Mouse (Mus musculus) CD4-positive helper T cell, adult 2 months (primary cell): Measurements from ENCODE around the gene Olfr220.

Source experiments
- DNase-seq: peaks from one replicate; pipeline ENCODE4 v3.0.0-alpha.2; 2012; ENCODE audit warnings: low read depth, missing footprints, low spot score

Olfr220 gene

DNA sequence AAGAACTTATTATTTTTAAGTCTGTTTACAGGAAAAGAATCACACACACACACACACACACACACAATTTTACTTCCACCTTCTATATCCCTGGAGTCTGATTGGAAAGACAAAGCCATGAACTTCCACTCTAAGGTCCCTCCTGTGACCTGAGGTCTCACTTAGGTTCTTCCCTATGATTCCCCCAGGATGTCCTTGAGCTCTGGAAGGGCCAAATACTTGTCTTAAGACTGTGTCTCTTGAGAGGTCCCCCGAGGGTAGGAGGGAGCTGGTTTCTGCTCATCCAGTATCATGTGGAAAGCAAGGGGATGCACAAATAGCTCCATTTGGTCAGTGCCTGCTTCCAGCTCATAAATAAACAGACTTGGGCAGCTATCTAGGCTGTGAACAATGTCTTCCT lies at the start of gene Olfr220:
Gene Olfr220 (plus strand): TSS at position 301 of the 400 bp plus-strand sequence.
- DNase-seq = no peak

DNA sequence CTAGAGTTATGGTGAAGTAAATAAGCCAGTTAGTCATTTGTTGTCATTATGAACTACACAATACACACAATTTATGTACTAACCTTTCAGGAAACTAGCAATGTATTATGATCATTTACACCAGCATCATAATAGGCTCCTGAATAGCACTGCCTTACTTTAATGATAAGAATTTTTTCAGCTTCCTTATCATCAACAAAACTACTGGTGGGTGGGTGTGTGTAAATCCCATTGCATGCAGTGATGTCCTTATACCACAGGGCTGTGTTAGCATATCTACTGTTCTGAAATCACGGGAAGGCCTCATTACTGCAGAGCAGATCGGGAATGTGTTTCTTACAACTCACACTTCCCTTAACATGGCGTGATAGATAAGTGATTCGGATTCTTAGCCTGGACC lies 18.9 kb upstream of the Olfr220 start:
- DNase-seq = no peak

DNA sequence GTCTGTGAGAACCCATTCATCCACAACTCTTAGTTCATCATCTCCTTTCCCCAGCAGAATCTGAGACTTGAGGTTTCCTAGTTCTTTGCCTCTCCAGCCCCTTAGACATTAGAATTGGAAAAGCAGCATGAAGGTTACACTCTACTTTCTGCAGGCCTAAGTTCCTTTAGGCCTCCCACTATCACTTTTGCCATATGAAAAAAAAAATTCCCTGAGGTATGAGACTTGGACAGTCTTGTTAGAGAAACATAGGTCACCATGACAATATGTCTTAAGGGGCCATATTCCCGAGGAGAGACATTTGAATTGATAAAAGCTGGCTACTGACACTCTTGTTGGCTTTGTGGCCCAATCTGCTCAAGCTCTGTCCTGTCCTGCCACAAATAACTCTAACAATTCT lies 18.1 kb upstream of the Olfr220 start, which contains the start of gene Olfr414:
Gene Olfr414 (plus strand): TSS at position 301 of the 400 bp plus-strand sequence.
- no peak for DNase-seq

- no peak for DNase-seq
Measured at GRCm38 (mm10) chr1:174426180-174426986, 15.5 kb upstream of the Olfr220 start.

DNA sequence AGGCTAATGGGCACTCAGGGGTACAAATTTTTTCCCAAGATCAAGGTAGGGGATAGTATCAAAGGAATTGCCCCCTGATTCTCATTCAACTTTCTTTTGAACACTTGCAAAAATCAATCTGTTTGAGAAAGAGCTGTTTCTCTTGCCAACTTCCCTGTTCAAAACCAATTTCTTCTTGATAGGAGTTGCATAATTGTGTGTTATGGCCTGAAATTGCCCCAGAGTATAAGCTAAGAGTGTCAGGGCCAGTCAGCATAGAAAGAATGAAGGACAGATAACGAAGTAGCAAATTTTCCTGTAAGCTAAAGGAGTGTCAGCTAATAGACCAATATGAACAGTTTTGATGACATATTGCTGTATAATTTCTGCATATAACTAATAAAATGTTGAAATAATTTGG lies 14.5 kb upstream of the Olfr220 start:
- no peak for DNase-seq

DNA sequence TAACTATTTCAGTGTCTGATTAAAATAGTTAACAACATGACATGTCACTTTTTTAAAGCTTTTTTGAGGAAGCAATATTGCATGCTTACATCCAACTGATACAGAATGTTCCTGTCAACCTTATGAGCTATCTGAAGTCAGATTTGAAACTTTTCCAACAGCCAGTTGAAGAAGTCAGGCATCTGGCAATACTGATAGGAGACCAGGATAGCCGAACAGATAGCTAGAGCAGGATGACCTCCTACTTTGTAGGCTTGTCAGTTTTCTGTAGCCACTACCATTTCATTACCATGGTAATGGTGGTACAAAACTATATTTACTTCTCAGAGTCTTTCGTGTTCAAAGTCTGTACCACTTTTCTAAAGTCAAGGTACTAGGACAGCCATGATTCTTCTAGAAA lies 13.5 kb upstream of the Olfr220 start:
- no peak for DNase-seq

DNA sequence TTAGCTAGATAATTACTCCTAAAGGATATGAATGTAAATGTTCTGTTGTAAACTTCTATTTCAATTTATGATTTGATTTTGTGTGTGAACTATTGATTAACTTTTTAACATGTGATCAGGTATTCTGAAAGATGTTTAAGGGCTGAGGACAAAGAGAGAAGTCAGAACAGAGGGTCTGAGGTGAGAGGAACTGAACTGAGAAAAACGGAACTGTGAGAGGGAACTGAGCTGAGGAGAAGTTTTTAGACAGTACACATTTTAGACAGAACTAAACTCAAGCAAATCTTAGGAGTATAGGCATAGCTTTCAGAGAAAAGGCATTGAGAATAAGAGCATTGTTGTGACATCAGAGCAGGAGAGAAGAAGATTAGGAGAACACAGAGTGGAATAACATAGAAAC lies 7.8 kb upstream of the Olfr220 start:
- DNase-seq = no peak

DNA sequence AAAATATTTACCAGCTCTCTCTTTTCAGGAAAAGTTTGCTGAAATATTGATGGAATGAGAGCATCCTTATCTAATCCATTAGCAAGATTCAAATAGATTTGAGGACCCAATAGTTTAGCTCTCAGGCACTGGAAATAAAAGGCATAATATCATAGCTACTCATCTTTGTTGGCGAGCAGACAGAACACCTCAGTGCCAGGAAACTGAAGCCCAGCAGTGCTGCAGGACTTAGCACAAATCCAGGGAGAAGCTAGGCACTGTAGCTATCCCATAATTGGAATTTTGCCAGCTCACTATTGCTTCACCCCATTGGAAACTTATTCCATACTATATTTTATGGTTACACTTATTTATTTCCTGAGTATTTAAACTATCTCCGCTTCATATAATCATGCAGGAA lies 13.2 kb downstream of the Olfr220 start:
- no peak for DNase-seq

DNA sequence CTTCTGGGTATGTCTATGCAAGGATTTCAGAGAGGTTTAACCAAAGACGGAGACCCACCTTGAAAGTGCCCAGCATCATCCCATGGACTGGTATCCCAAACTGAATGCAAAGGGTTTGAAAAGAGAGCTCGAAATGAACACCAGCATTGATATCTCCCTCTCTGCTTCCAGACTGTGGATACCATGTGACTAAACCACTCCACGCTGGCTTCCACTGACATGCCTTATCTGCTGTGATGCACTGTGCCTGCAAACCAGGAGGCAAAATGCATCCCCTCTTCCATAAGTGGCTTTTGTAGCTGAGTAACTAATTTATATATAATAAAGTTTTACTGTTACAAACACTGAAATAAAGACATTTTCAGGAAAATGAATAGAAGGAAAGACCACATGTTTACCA lies 23.5 kb downstream of the Olfr220 start:
- no peak for DNase-seq

- peak; percentile 24 for DNase-seq
Measured at GRCm38 (mm10) chr1:174466240-174466639, 24.4 kb downstream of the Olfr220 start.

- DNase-seq = peak; percentile 8
Measured at GRCm38 (mm10) chr1:174469736-174470135, 27.9 kb downstream of the Olfr220 start.

DNA sequence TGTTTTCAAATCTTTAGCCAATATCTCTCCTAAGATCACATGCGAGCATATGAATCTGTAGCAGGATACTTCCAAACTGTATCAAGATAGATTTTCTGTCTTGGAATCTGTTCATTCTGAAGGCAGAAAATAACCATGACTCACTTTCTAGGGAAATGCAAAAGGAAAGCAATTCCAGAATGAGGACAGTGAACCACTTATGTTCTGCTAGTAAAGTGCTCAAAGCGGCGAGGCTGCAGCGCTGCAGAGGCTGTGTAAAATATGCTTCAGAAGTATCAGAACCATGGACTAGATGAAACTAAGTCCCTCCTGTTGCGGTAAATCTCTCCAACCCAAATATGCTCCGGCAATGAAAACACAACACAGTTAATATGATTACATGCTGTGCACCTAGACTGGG lies 40.7 kb downstream of the Olfr220 start:
- DNase-seq = no peak

DNA sequence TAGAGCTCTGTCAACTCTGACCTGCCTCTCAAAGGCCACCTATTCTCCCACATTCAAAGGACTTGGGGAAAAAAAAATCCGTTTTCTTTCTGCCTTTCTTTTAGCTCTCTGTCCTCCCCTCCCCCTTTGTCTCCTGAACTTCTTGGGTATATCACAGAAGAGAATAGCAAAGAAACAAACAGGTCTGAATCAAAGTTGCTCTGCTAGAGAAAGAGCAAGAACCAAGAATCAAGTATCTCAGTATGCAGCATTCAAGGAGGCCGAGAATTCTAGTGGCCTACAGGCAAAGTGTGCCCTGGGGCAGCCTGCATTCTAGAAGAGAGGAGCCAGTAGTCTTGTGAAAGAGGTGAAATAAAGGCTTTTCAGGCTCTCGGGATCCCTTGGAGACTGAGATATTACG lies 58.2 kb downstream of the Olfr220 start:
- DNase-seq = no peak
